Mouse (Mus musculus): ENCODE results near the gene Gm17018.

The Gm17018 gene

DNA sequence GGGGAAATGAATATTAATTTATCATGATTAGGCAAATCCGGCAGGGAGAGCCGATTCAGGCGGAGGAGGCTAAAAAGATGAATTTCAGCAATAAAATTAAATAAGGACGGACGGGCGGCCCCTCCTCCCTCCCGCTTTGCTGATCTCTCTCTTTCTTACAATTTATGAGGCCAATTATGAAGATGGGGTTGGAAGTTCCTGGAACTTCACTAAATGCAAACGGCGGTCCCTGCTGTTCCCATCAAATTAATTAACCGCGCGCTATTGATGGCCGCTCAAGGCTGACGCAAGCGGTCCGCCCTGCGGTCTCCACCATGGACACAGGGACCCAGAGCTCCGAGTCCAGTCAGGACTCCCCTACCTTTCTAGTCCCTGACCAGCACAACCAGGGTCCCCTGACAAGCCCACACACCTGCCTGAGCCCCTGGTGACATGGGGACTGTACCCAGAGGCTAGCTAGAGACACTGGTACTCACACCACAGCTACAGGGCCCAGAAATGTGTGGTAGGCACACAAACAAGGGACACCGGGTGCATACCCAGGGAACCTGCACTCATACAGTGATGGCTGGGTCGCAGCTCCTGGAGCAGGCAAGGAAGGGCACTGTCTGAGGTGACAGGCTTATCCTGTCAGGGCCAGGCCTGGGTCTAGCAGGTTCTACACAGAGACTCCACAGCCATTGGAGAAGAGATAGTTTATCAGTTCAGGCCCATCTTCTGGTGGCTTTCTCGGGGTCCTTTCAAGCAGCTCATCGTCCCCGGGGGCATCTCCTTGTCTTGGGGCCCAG is 11.1 kb upstream of the Gm17018 start:
- no peak for DNase-seq (ENCODE audit: extremely low spot score)

- no peak for DNase-seq (ENCODE audit: extremely low spot score)
Observed at GRCm38 (mm10) chr19:45549948-45550347, 10.5 kb upstream of the Gm17018 start.

DNA sequence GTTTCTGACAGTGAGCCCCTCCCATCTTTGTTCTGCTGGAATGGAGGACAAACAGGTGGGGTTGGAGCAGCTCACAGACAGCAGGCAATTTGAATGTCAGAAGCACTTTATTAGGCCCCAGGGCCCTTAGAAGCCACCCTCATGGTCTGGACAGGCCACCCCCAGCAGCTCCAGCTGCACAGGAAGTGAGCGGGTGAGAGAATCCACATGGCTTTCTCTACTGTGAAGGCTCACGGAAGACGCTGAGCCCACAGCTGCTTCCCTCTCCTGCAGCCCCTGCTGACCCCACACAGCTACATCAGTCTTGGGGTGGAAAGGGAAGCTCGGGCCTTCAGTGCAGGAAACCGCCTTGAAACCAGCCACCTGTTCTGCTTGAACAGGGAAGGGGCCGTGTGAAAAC is 8.2 kb upstream of the Gm17018 start:
- no peak for DNase-seq (ENCODE audit: extremely low spot score)

- no peak for DNase-seq (ENCODE audit: extremely low spot score)
Observed at GRCm38 (mm10) chr19:45554136-45554535, 6.3 kb upstream of the Gm17018 start.

- no peak for DNase-seq (ENCODE audit: extremely low spot score)
Observed at GRCm38 (mm10) chr19:45565925-45566715, 5.7 kb downstream of the Gm17018 start.

DNA sequence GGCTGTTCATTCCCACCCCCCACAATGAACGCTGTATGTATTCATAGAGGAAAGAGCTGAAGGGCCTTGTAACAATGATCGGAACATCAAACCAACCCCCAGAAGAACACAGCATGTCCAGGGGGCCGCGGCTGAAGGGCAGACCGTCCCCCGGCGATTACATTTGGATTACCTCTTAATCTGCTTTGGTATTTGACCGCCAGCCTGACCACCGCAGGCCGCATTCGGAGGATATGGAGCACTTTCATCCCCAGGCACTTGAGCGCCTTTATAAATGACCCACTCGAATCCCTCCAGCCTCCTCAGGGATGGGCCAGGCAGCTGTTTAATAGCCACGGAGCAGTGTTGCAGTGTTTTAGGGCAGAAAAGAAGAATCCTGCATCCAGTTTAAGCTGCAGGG is 7.0 kb downstream of the Gm17018 start:
- no peak for DNase-seq (ENCODE audit: extremely low spot score)

- no peak for DNase-seq (ENCODE audit: extremely low spot score)
Observed at GRCm38 (mm10) chr19:45573033-45573432, 12.6 kb downstream of the Gm17018 start.

DNA sequence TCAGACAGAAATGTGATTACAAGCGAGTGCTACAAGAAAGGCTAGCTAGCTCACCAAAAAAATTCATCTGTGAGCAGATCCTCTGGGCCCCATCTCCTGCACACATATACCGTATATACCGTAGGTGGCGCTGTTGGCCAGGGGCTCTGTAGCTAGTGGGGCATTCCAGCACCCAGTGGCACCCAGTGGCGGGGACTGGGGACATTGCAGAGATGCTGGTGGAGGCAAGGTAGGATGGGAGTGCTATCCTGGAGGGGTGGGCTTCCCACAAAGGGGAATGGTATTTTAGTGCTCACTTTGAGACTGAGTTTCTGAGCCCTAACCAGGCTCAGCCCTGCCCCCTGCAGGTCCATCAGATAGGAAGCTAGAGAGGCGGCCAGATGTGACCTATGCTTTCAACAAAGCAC is 13.4 kb downstream of the Gm17018 start:
- peak; percentile 75 for DNase-seq (ENCODE audit: extremely low spot score)

DNA sequence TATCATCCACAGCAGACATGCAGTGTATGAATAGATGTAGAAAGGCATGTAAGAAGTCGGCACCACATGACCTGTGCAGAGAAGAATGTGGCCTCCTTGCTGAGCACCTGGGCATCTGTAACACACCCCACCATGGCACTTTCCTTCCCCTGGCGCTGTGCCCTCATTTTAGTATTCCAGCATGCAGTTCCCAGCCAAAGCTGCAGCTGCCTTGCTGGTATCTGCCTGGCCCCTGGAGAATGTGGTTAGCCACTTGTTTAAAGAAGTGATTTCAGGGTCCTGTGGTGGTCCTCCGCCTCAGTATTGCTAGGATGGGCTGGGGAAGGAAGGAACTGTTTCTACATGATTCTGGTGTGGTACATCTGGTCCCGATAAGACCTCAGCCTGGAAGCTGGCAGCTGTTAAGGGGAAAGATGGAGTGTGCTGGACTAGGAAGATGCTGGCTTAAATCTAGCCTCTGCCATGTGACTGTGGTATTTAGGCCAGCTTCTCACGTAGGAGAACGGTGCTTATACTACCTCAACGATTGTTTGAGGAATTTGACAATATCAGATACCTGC is 14.0 kb downstream of the Gm17018 start:
- DNase-seq (ENCODE audit: extremely low spot score): no peak

- DNase-seq (ENCODE audit: extremely low spot score): peak; percentile 28
Observed at GRCm38 (mm10) chr19:45574941-45575631, 14.7 kb downstream of the Gm17018 start.

DNA sequence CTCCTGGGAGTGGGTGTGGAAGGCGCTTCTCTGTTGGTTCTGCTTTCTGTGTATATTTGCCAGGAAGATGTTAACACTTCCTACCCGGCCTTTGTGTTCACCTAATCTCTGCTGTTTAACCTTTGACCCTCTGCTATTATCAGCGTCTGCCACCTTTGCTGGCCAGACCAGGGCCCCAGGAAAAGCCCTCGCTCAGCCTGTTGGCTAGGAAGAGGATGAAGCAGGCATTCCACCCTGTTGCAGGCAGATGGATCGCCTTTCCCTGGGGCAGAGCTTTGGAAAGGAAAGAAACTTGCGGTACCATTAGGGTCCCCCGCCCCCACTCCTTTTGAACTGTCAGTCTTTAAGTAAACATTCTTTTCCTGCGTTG is 15.2 kb downstream of the Gm17018 start:
- DNase-seq (ENCODE audit: extremely low spot score): peak; percentile 70

DNA sequence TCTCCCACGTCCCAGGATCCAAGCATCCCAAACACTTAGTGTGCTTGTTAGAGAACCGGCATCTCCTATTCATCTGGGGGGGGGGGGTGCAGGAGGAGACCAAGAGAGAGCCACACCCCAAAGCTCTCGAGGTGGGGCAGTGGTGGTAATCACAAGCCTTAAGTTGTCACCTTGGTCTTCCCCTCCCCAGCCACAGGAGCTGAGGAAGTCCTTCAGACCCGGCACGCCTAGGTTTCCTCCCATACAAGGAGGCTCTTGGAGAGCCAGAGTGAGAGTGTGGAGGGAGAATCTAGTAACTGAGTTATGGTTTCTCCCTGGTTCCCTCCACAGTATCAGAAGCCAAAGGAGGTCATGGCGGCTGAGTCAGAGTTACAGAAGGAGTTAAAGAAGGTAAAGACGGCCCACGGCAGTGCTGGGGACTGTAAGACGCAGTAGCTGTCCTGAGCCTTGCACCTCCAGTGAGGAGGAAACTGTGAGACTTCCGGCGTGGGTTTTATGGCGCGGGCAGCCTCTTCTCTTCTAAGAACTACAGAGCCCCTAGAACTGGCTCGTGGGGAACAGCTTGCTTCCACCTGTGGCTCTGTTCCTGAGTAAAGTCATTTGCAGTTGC is 16.8 kb downstream of the Gm17018 start:
- no peak for DNase-seq (ENCODE audit: extremely low spot score)

GRCm38 (mm10) chr19:45578976-45579375 is 18.6 kb downstream of the Gm17018 start:
- no peak for DNase-seq (ENCODE audit: extremely low spot score)

DNA sequence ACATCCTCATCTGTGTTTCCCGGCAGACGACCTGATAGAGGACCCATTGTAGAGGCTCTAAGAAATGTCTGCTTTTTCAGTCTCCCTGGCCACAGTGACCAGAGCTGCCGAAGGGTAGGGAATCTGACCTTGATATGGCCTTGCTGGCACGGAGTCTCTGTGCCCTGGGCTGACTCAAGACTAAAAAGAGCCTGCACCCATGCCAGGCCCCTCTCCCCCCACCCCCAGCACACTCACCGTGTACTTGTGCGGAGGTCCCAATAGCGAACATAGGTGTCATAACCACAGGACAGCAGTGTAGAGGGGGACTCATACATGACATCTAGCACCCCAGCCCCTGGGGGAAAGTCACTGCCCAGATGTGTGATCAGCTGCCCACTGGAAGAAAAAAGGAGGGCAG is 19.0 kb downstream of the Gm17018 start:
- DNase-seq (ENCODE audit: extremely low spot score): no peak

DNA sequence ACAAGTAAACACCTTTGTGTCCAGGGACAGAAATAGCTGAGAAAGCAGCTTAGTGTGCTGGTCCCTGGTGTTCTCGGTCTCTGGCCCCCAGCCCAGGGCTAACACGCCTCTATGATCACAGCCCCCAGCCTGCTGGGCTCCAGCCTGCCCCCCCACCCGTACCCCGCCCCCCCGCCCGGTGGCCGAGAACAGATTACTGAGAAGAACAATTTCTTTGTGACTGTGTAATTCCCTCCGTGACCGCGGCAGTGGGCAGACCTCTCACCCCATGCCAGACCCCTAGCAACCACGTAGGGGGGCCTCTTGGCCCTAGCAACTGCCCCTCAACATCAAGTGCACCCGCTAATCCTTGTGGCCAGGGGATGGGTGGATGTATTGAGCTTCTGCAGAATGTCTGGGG is 19.8 kb downstream of the Gm17018 start:
- DNase-seq (ENCODE audit: extremely low spot score): no peak

DNA sequence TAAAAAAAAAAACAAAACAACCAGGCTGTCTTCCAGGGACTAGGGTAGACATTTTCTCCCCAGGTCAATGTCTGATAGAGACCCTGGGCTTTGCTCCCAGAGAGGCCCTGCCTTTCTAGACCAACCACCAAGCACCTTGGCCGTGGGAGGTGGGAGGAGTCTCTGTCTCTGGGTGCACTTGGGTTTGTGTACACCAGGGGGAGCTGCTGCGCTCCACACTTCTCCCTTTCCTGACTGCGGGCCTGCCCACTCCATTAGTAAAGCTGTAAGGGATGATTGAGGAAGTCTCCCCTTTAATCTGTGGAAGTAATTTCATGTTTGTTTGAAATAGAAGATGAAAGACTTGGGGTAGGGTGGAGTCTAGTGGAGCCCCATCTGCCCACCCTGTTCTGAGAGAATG is 20.8 kb downstream of the Gm17018 start:
- DNase-seq (ENCODE audit: extremely low spot score): peak; percentile 74

GRCm38 (mm10) chr19:45582161-45582560 is 21.7 kb downstream of the Gm17018 start:
- DNase-seq (ENCODE audit: extremely low spot score): no peak

DNA sequence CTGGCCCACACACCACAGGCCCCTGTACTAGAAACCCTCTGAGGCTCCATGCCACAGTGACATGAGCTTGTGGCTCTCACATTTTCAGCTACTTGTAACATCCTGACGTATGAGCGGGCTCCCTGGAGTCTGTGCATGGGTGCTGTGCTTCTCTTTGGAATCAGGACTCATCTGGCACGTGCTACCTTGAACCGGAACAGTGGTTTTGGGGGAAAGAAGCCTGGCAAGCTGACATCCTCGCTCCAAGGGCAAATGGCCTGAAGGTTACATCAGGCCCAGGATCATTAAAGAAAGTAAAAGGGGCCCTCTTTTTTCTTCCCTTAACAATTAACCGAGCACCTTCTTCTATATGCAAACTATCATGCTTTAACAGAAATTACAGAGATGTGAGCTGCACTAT is 22.7 kb downstream of the Gm17018 start:
- no peak for DNase-seq (ENCODE audit: extremely low spot score)

DNA sequence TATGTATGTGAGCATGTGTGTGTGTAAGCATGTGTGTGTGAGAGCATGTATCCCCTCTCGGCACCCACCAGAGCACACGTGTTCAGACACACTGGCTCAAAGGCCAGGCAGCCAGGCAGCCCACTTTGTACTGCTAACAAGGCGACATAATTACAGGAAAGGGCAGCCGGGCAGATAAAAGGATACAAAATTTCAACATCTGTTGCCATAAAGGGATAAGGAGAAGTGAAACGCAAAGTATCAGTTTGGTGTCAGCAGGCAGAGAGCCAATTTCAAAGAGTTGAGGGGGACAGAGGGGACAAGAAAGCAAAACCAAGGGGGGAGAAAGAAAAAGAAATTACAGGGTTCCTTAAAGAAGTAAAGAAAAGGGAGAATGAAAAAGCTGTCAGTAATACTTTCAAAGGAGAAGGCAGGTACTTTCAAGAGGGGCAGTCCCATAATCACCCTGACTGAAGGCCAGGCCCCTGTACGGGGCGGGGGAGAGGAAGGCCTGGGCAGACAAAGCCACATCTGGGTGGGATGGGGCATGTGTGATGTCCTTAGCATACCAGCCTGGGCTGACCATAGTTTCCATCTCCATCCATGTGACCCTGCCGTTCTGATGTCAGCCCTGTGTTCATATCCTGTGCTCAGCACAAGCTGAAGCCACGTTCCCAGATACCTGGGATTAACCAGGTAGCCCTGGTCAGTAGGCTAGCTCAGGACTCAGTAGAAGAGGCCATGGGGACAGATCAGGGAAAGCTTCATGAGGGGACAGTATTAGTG is 24.6 kb downstream of the Gm17018 start:
- no peak for DNase-seq (ENCODE audit: extremely low spot score)

DNA sequence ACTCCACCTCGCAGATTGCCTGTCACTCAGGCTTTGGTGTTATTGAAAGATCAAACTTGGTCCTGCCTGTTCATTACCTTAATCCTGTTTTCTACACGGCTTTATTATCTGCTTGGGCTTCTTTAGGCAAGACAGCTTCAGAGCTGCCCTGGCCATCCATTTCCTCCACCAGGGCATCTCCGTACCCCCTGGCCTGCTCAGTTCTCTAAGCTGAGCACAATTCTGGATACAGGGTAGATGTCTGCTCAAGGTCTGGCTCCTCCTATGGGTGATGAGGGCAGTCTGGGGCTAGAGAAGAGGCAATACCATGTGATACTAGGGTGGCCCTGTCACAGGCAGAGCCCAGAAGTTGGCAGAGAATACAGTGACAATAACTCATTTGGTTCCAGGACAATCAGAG is 26.4 kb downstream of the Gm17018 start:
- no peak for DNase-seq (ENCODE audit: extremely low spot score)

Data from embryo, embryonic 9.5 days (tissue).